Mouse (Mus musculus) CH12.LX (cell line): ENCODE data around the gene Ano10. TPM values are rescaled to one million over a fixed set of nuclear protein-coding genes. Genes with fewer than 3 reads are reported as not detected.
"Not testable (repeated sequence)": the region's sequence is repeated elsewhere in the genome, so short reads cannot be mapped to it uniquely, and the experiment has no call there.

Experiments used
- DNase-seq: peaks from one replicate; pipeline ENCODE4 v3.0.0-alpha.2; 2013; ENCODE audit errors: extremely low read depth
- H3K27ac ChIP-seq: 2 replicates; pipeline ENCODE4 v1.5.1; 2012; ENCODE audit warnings: low read depth, mild to moderate bottlenecking, control low read depth, moderate library complexity; ENCODE audit not compliant: insufficient read depth
- H3K27me3 ChIP-seq: replicated peaks from 2 replicates; pipeline ENCODE3; 2012; ENCODE audit warnings: inconsistent platforms
- H3K36me3 ChIP-seq, 2 experiments: replicated peaks in 1 of 2; 2 replicates each; pipeline versions ENCODE3 to v1.6.1; 2012; ENCODE audit warnings: inconsistent platforms in 1 of 2, low read length in 1 of 2, mild to moderate bottlenecking in 1 of 2, mixed read lengths in 1 of 2, moderate library complexity in 1 of 2; ENCODE audit not compliant: control insufficient read depth in 1 of 2, insufficient read depth in 1 of 2
- H3K4me1 ChIP-seq, 2 experiments: 2 replicates each; pipeline ENCODE4 v1.6.1; 2012; ENCODE audit warnings: inconsistent platforms in 1 of 2, moderate library complexity in 1 of 2; ENCODE audit not compliant: insufficient read depth in 2 of 2, control insufficient read depth in 1 of 2
- H3K4me2 ChIP-seq: 2 replicates; pipeline ENCODE4 v1.6.1; 2012; ENCODE audit warnings: low read depth, mild to moderate bottlenecking, control low read depth; ENCODE audit not compliant: poor library complexity, insufficient read depth, severe bottlenecking
- H3K4me3 ChIP-seq, 3 experiments: fragments of 150-350 bp in 1 of 3; sonication (generic) in 1 of 3; replicated peaks in 1 of 3; 2 replicates each; pipeline versions ENCODE3 to v1.5.1; 2011 to 2012; ENCODE audit warnings: low read depth in 2 of 3, low read length in 2 of 3, mild to moderate bottlenecking in 2 of 3, moderate library complexity in 2 of 3, control low read depth in 1 of 3, improper control_type of control experiment in 1 of 3, inconsistent platforms in 1 of 3, mixed read lengths in 1 of 3; ENCODE audit not compliant: poor library complexity in 1 of 3
- H3K79me2 ChIP-seq: replicated peaks from 2 replicates; pipeline ENCODE4 v1.6.1; 2012; ENCODE audit warnings: mild to moderate bottlenecking, moderate library complexity; ENCODE audit not compliant: control insufficient read depth, poor library complexity, insufficient read depth, severe bottlenecking; ENCODE audit errors: extremely low read depth
- H3K9ac ChIP-seq: 2 replicates; pipeline ENCODE4 v1.6.1; 2012; ENCODE audit warnings: low read depth, mild to moderate bottlenecking, control low read depth, moderate library complexity; ENCODE audit not compliant: insufficient read depth
- H3K9me3 ChIP-seq: replicated peaks from 2 replicates; pipeline ENCODE3; 2012; ENCODE audit warnings: low read length, inconsistent platforms, mixed read lengths
- CHD1 ChIP-seq: IDR thresholded peaks from 2 replicates; pipeline ENCODE4 v1.6.1; 2012; ENCODE audit warnings: low read depth, low read length, improper control_type of control experiment, inconsistent platforms
- CHD2 ChIP-seq: IDR thresholded peaks from 2 replicates; pipeline ENCODE4 v1.6.1; 2011; ENCODE audit warnings: low read length, improper control_type of control experiment
- KAT2A ChIP-seq: IDR thresholded peaks from 2 replicates; pipeline ENCODE4 v1.6.1; 2012; ENCODE audit warnings: low read length, improper control_type of control experiment, inconsistent platforms; ENCODE audit not compliant: insufficient replicate concordance
- MAFK ChIP-seq: IDR thresholded peaks from 2 replicates; pipeline ENCODE4 v1.6.1; 2011; ENCODE audit warnings: low read length, improper control_type of control experiment; ENCODE audit not compliant: insufficient replicate concordance
- MAX ChIP-seq: IDR thresholded peaks from 2 replicates; pipeline ENCODE4 v1.6.1; 2011; ENCODE audit warnings: low read length, improper control_type of control experiment
- NRF1 ChIP-seq: IDR thresholded peaks from 2 replicates; pipeline ENCODE4 v1.6.1; 2014; ENCODE audit warnings: low read depth, mild to moderate bottlenecking, inconsistent platforms, low read length, improper control_type of control experiment, moderate library complexity
- PAX5 ChIP-seq: IDR thresholded peaks from 2 replicates; pipeline ENCODE4 v1.6.1; 2012; ENCODE audit warnings: low read length, inconsistent platforms, mixed read lengths
- SMC3 ChIP-seq: IDR thresholded peaks from 2 replicates; pipeline ENCODE4 v1.6.1; 2011; ENCODE audit warnings: low read depth, low read length, improper control_type of control experiment
- TBP ChIP-seq: conservative IDR thresholded peaks from 2 replicates; pipeline ENCODE4 v1.6.1; 2011; ENCODE audit warnings: low read depth, low read length, improper control_type of control experiment
- ZNF384 ChIP-seq: IDR thresholded peaks from 2 replicates; pipeline ENCODE4 v1.6.1; 2012; ENCODE audit warnings: low read depth, low read length, improper control_type of control experiment, inconsistent platforms
- dilution Hi-C: fragments of 300-500 bp; cut with MboI; formaldehyde crosslinking; loops from 2 replicates; pipeline ENCODE4 v1.14.3; 2020; ENCODE audit warnings: low sequenced_read_pairs; ENCODE audit not compliant: extremely low pct_unique_long_range_greater_than_20kb, extremely low pct_ligation_motif_present
- in situ Hi-C: fragments of 300-500 bp; cut with MboI; formaldehyde crosslinking; loops from 3 replicates; pipeline ENCODE4 v1.14.3; 2019; ENCODE audit warnings: low sequenced_read_pairs, low pct_ligation_motif_present, low pct_unique_long_range_greater_than_20kb, mixed read lengths
- polyA plus RNA-seq: library from polyadenylated mRNA; unstranded; fragments of >175 nt; gene quantifications from 2 replicates; pipeline ENCODE4 v1.2.1, GENCODE M21; 2012; ENCODE audit warnings: low read depth; ENCODE audit not compliant: insufficient read length
- total RNA-seq, 2 experiments: library from RNA; depleted of rRNA; stranded (reverse); fragments of 300-350 nt in 1 of 2; fragments of >200 nt in 1 of 2; gene quantifications; 2 replicates each; pipeline ENCODE4 v1.2.3; 2012 to 2014

Ano10 gene
- total and polyA plus RNA-seq, 3 experiments = 9.5 to 23.9 (median 12.2) TPM

DNA sequence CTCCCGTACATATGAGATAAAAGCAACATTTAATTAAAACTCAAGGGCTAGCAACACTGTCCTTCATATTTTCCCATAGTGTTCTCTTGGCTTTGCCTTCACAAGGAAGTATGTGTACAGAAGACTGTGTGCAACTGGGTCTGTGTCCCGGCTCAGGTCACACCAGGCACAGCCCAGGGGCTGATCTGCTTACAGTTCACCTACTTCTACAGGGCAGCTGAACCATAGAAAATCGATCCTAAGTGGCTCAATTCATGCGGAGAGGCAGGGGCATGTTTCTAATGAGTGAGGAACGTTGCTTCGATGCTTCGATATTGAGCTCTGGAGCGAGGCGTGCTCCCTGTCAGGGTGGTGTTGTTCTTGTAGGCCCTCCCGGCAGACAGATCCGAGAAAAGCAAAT is 21.3 kb upstream of the Ano10 start:
- no peak for TF ChIP-seq MAFK
- no peak for TF ChIP-seq ZNF384

GRCm38 (mm10) chr9:122314942-122315341 is 20.7 kb upstream of the Ano10 start:
- Histone ChIP-seq H3K9me3 (peaks cover under 1% of the 10 kb centered on the region), H3K4me3 (no peak overlapping the region), H3K9ac (no peak overlapping the region), H3K4me2 (no peak overlapping the region), H3K79me2 (no peaks in the 10 kb centered on the region), H3K27ac (no peak overlapping the region), H3K27me3 (no peaks in the 10 kb centered on the region), H3K36me3 (no peaks in the 10 kb centered on the region), H3K4me1 (peaks cover 0 to 11% of the 10 kb centered on the region in 2 experiments; a peak in 2 of 4 replicates)
- TF ChIP-seq CHD2 (no peak), TBP (no peak), SMC3 (no peak), KAT2A (no peak), PAX5 (no peak), NRF1 (no peak), MAFK (no peak), MAX (no peak), CHD1 (no peak)
- in situ Hi-C loops = loop anchor here (10.0 kb wide), 1 partner anchor 60 kb away; no protein-coding TSS in a partner anchor
- DNase-seq = no peak
- dilution Hi-C loops = no loop called here

More for the DNA sequence above, 21.3 kb upstream of the Ano10 start:
- peaks cover 0 to 8% of the 10 kb centered on the region in 2 experiments; a peak in 2 of 4 replicates for H3K4me1 ChIP-seq
- peaks cover 4% of the 10 kb centered on the region for H3K9me3 ChIP-seq
- DNase-seq = no peak
- no peaks in the 10 kb centered on the region for H3K36me3 ChIP-seq
- no peak overlapping the region for H3K4me2 ChIP-seq
- in situ Hi-C loops (loop anchor here (10.0 kb wide), 1 partner anchor 61 kb away; no protein-coding TSS in a partner anchor), dilution Hi-C loops (no loop called here)
- no peaks in the 10 kb centered on the region for H3K79me2 ChIP-seq
- no peak overlapping the region for H3K27ac ChIP-seq
- no peak overlapping the region for H3K9ac ChIP-seq
- no peak overlapping the region for H3K4me3 ChIP-seq
- H3K27me3 ChIP-seq = no peaks in the 10 kb centered on the region

GRCm38 (mm10) chr9:122314386-122314785 is 20.2 kb upstream of the Ano10 start:
- in situ Hi-C loops (loop anchor here (10.0 kb wide), 1 partner anchor 60 kb away; no protein-coding TSS in a partner anchor), dilution Hi-C loops (no loop called here)
- no peaks in the 10 kb centered on the region for H3K36me3 ChIP-seq
- H3K4me1 ChIP-seq = peaks cover 0 to 15% of the 10 kb centered on the region in 2 experiments; a peak in 2 of 4 replicates
- no peaks in the 10 kb centered on the region for H3K27me3 ChIP-seq
- H3K9me3 ChIP-seq = no peaks in the 10 kb centered on the region
- no peak overlapping the region for H3K4me2 ChIP-seq
- no peaks in the 10 kb centered on the region for H3K79me2 ChIP-seq
- no peak for DNase-seq
- no peak for TF ChIP-seq MAX
- TF ChIP-seq, all 38 proteins: peak for 0
- Histone ChIP-seq H3K9ac (no peak overlapping the region), H3K4me3 (no peak overlapping the region), H3K27ac (no peak overlapping the region)

GRCm38 (mm10) chr9:122313128-122313527 is 18.9 kb upstream of the Ano10 start:
- H3K9ac ChIP-seq, H3K9me3 ChIP-seq, H3K27me3 ChIP-seq, H3K27ac ChIP-seq, H3K4me2 ChIP-seq, H3K79me2 ChIP-seq, H3K36me3 ChIP-seq, DNase-seq, H3K4me3 ChIP-seq, dilution Hi-C loops: not testable (repeated sequence)
- H3K4me1 ChIP-seq = peaks cover 0 to 18% of the 10 kb centered on the region in 2 experiments; a peak in 2 of 4 replicates
- in situ Hi-C loops = loop anchor here (10.0 kb wide), 1 partner anchor 58 kb away; no protein-coding TSS in a partner anchor
